Mouse (Mus musculus) lung, embryonic 15.5 days (tissue): ENCODE measurements around the gene Serinc3. TPM values are rescaled to one million over a fixed set of nuclear protein-coding genes. Genes with fewer than 3 reads are reported as not detected.

Experiments used
- ATAC-seq: fragments of 200-750 bp; cut with Nextera tagmentation; 2 replicates; pipeline ENCODE4 v1.8.0; 2017; ENCODE audit warnings: moderate number of reproducible peaks, borderline replicate concordance; ENCODE audit not compliant: low FRiP score, low TSS enrichment; ENCODE audit errors: extremely low read depth
- H3K27ac ChIP-seq: fragments of 300-500 bp; sonication (generic); 2 replicates; pipeline ENCODE4 v1.5.1; 2015; ENCODE audit warnings: moderate library complexity, mild to moderate bottlenecking, inconsistent platforms
- H3K27me3 ChIP-seq: fragments of 300-500 bp; sonication (generic); 2 replicates; pipeline ENCODE4 v1.6.1; 2015; ENCODE audit warnings: inconsistent platforms
- H3K36me3 ChIP-seq: fragments of 300-500 bp; sonication (generic); 2 replicates; pipeline ENCODE4 v1.6.1; 2015; ENCODE audit warnings: inconsistent platforms
- H3K4me1 ChIP-seq: fragments of 300-500 bp; sonication (generic); 2 replicates; pipeline ENCODE4 v1.6.1; 2015; ENCODE audit warnings: inconsistent platforms
- H3K4me2 ChIP-seq: fragments of 300-500 bp; sonication (generic); 2 replicates; pipeline ENCODE4 v1.6.1; 2015; ENCODE audit warnings: inconsistent platforms, mild to moderate bottlenecking, moderate library complexity
- H3K4me3 ChIP-seq: fragments of 300-500 bp; sonication (generic); 2 replicates; pipeline ENCODE4 v1.5.1; 2015; ENCODE audit warnings: mild to moderate bottlenecking, inconsistent platforms
- H3K9ac ChIP-seq: fragments of 300-500 bp; sonication (generic); 2 replicates; pipeline ENCODE4 v1.6.1; 2015; ENCODE audit warnings: inconsistent platforms
- H3K9me3 ChIP-seq: fragments of 300-500 bp; sonication (generic); 2 replicates; pipeline ENCODE4 v1.6.1; 2016; ENCODE audit warnings: inconsistent platforms
- WGBS: fragments of 180-500 bp; shearing (Covaris S2); methylation state at CpG from one replicate; pipeline ENCODE4 v1.1.7; 2015; 5-methylcytosine and 5-hydroxymethylcytosine counted together
- polyA plus RNA-seq: library from polyadenylated mRNA; unstranded; fragments of >200 nt; fragmentation: Nextera tagmentation; extraction: Ambion mirVana; gene quantifications from 2 replicates; pipeline ENCODE4 v1.2.1, GENCODE M21; 2015

Gene Serinc3
- polyA plus RNA-seq, 1 experiment from 2014 or later, result 59.1 TPM

- Histone ChIP-seq H3K4me1 (peaks cover 31% of the 10 kb centered on the region), H3K4me3 (no peak overlapping the region), H3K4me2 (peak overlapping the region; percentile 40; the same call in 1 of the 2 replicates), H3K9me3 (no peaks in the 10 kb centered on the region), H3K27me3 (no peaks in the 10 kb centered on the region), H3K27ac (peak overlapping the region; percentile 90), H3K36me3 (no peaks in the 10 kb centered on the region), H3K9ac (no peak overlapping the region)
- WGBS, result 24% methylated on average over 4 of the region's 4 CpGs
- peak; percentile 8; the same call in 1 of the 2 replicates for ATAC-seq
Observed at GRCm38 (mm10) chr2:163685287-163685686, 40.4 kb upstream of the Serinc3 start.

DNA sequence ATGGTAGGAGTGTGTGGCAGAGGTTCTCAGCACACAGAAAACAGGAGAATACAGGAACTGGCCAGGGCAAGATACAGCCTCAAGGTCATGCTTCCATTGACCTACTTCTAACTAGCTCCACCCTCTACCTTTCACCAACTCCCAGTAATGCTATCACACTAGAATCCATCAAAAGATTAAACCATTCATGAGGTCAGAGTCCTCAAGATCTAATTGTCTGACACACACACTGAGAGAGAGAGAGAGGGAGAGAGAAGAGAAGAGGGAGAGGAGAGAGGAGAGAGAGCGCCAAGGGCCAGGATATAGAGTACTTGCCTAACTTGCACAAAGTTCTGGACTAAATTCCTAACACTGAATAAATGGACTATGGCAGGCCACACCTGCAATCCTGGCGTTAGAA is 37.4 kb upstream of the Serinc3 start:
- Histone ChIP-seq H3K4me2 (no peak overlapping the region), H3K36me3 (no peaks in the 10 kb centered on the region), H3K27me3 (no peaks in the 10 kb centered on the region), H3K9me3 (no peaks in the 10 kb centered on the region), H3K27ac (no peak overlapping the region), H3K4me1 (peaks cover 26% of the 10 kb centered on the region), H3K4me3 (no peak overlapping the region), H3K9ac (no peak overlapping the region)
- no peak for ATAC-seq
- WGBS, result 81% methylated on average over 2 of the region's 2 CpGs

GRCm38 (mm10) chr2:163676745-163677144 is 31.8 kb upstream of the Serinc3 start:
- ATAC-seq, result no peak
- H3K27ac ChIP-seq, result 0 out of 2 replicates have a peak overlapping the region, but pooled peaks have one; percentile 75
- WGBS, result 86% methylated on average over 3 of the region's 3 CpGs
- H3K27me3 ChIP-seq, result no peaks in the 10 kb centered on the region
- no peaks in the 10 kb centered on the region for H3K36me3 ChIP-seq
- no peak overlapping the region for H3K4me3 ChIP-seq
- H3K9me3 ChIP-seq, result no peaks in the 10 kb centered on the region
- no peak overlapping the region for H3K4me2 ChIP-seq
- H3K4me1 ChIP-seq, result peaks cover 31% of the 10 kb centered on the region
- H3K9ac ChIP-seq, result no peak overlapping the region

DNA sequence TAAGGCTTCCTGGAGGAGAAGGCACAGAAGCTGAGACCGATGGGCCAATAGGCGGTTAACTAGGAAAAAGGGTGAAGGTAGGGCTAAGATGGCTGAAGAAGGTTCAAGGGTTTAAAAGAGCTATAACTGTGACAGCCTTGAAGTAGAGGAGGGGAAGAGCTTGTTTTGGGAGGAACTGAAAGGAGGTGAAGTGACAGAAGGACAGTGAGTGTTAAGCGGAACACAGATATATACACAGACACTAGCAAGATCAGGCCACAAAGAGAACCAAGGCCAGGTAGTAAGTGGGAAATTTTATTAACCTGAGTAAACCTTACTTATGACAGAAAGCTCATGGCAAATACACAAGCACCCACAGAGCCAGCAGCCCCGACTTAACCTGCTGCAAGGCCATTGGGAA is 31.4 kb upstream of the Serinc3 start:
- no peak for ATAC-seq
- H3K4me2 ChIP-seq, result no peak overlapping the region
- no peak overlapping the region for H3K9ac ChIP-seq
- H3K27me3 ChIP-seq, result no peaks in the 10 kb centered on the region
- 95% methylated on average over 4 of the region's 4 CpGs for WGBS
- H3K4me1 ChIP-seq, result peaks cover 31% of the 10 kb centered on the region
- no peaks in the 10 kb centered on the region for H3K9me3 ChIP-seq
- H3K27ac ChIP-seq, result 0 out of 2 replicates have a peak overlapping the region, but pooled peaks have one; percentile 75
- H3K4me3 ChIP-seq, result no peak overlapping the region
- H3K36me3 ChIP-seq, result no peaks in the 10 kb centered on the region

DNA sequence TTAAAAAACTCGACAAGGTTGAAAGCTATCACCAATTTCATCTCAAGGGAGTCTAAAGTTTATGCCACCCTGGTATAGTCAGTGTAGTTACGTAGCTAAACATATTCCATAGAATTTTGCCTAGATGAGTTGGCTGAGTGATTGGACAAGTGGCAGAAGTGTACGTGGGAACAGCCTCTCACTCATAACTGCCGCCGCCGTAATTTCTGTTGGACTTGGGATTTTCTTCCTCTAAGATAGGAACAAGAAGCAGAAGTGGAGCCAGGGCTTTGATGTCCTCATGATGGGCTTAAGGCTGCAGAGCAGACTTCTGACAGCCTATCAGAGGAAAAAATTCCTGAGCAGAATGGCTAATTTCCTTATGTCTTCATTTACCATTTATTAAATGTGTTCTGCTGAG is 30.7 kb upstream of the Serinc3 start:
- 52% methylated on average over 6 of the region's 6 CpGs for WGBS
- ATAC-seq, result no peak
- no peak overlapping the region for H3K9ac ChIP-seq
- peak overlapping the region; percentile 75 for H3K27ac ChIP-seq
- no peak overlapping the region for H3K4me3 ChIP-seq
- H3K36me3 ChIP-seq, result no peaks in the 10 kb centered on the region
- no peaks in the 10 kb centered on the region for H3K9me3 ChIP-seq
- peaks cover 31% of the 10 kb centered on the region for H3K4me1 ChIP-seq
- H3K4me2 ChIP-seq, result no peak overlapping the region
- H3K27me3 ChIP-seq, result no peaks in the 10 kb centered on the region

GRCm38 (mm10) chr2:163675144-163675619 is 30.3 kb upstream of the Serinc3 start:
- Histone ChIP-seq H3K4me1 (peaks cover 31% of the 10 kb centered on the region), H3K9me3 (no peaks in the 10 kb centered on the region), H3K4me2 (no peak overlapping the region), H3K36me3 (no peaks in the 10 kb centered on the region), H3K27ac (peak overlapping the region; percentile 75), H3K9ac (no peak overlapping the region), H3K4me3 (no peak overlapping the region), H3K27me3 (no peaks in the 10 kb centered on the region)
- 26% methylated on average over 5 of the region's 5 CpGs for WGBS
- ATAC-seq, result peak; percentile 71

- no peaks in the 10 kb centered on the region for H3K36me3 ChIP-seq
- peaks cover 31% of the 10 kb centered on the region for H3K4me1 ChIP-seq
- WGBS, result 58% methylated on average over 5 of the region's 5 CpGs
- no peak overlapping the region for H3K4me2 ChIP-seq
- no peaks in the 10 kb centered on the region for H3K9me3 ChIP-seq
- no peaks in the 10 kb centered on the region for H3K27me3 ChIP-seq
- H3K4me3 ChIP-seq, result no peak overlapping the region
- H3K27ac ChIP-seq, result peak overlapping the region; percentile 75; the same call in 1 of the 2 replicates
- no peak for ATAC-seq
- no peak overlapping the region for H3K9ac ChIP-seq
Observed at GRCm38 (mm10) chr2:163674397-163674796, 29.5 kb upstream of the Serinc3 start.

DNA sequence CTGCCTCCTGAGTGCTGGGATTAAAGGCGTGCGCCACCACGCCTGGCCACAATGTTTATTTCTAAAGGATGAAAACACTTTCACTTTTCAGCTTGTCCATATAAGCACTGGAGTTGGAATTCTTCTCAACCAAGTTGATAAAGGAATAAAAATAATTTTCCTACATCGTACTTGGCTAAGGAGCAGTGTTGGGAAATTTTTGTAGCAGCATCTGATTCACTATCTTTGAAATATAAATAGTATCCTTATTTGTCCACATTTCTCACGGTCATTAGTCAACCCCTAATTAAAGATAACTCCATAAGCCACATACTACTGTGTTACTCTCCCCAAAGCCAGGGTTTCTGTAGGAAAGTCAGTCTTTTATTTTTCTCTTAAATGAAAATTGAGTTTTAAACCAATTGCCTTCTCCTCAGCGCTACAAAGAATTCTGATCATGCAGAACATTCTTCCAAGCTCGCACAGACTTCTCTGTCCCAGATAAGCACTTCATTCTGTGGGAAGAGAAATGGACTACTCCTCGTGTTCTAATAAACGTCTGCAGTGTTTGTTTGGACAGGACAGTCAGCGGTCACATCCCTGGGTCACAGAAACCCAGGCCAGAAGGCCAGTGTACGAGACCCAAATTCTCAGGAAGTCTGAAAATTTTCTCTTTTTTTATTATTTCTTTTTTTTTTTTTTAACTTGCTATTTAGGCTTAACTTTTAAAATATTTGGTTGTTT is 26.1 kb upstream of the Serinc3 start:
- Histone ChIP-seq H3K9me3 (no peaks in the 10 kb centered on the region), H3K4me1 (peaks cover 25% of the 10 kb centered on the region), H3K9ac (no peak overlapping the region), H3K27ac (peak overlapping the region; percentile 69), H3K4me3 (no peak overlapping the region), H3K27me3 (no peaks in the 10 kb centered on the region), H3K36me3 (no peaks in the 10 kb centered on the region), H3K4me2 (no peak overlapping the region)
- 50% methylated on average over 11 of the region's 11 CpGs for WGBS
- ATAC-seq, result no peak

DNA sequence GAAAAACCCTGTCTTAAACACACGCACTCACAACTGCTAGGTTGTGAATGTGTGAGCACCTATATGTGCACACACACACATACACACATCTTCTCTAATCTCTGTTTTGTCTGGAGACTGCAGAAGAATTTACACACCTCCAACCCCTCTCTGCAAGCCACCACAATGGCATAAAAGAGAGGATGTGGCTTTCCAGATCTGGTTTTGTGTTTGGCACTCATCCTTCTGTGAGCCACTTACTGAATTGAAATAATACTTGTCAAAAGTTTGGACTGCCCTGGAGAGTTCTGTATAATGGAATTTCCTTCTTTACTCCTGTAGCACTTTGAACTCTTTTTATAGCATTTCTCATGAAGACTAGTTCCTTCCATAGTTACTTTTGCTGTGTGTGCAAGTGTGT is 22.1 kb upstream of the Serinc3 start:
- H3K27ac ChIP-seq, result no peak overlapping the region
- WGBS, result 88% methylated on average over 1 of the region's 1 CpGs
- no peak for ATAC-seq

DNA sequence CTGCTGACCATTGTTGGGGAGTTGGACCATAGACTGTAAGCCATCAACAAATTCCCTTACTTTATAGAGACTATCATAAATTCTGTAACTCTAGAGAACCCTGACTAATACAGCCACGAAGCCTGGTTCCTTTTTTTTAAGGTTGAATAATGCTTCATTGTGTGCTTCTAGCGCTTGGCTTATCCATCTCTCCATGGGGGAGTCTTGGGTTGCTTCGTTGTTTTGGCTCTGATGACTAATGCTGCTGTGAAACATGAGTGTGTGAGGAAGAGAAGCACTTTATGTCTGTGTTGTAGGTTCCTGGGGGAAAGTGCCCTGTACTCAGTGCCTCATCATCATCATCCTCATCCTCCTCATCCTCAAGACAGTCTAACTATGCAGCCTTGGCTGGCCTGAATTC is 19.0 kb upstream of the Serinc3 start:
- Histone ChIP-seq H3K4me3 (no peak overlapping the region), H3K9me3 (no peaks in the 10 kb centered on the region), H3K4me1 (peaks cover 9% of the 10 kb centered on the region; the same call in 1 of the 2 replicates), H3K4me2 (no peak overlapping the region), H3K27ac (no peak overlapping the region), H3K9ac (no peak overlapping the region), H3K36me3 (no peaks in the 10 kb centered on the region), H3K27me3 (no peaks in the 10 kb centered on the region)
- 59% methylated on average over 3 of the region's 3 CpGs for WGBS
- ATAC-seq, result no peak

More for the DNA sequence above, 22.1 kb upstream of the Serinc3 start:
- H3K9ac ChIP-seq, result no peak overlapping the region
- no peak overlapping the region for H3K4me3 ChIP-seq
- H3K9me3 ChIP-seq, result no peaks in the 10 kb centered on the region
- H3K4me1 ChIP-seq, result peaks cover 2% of the 10 kb centered on the region; the same call in 1 of the 2 replicates
- no peaks in the 10 kb centered on the region for H3K36me3 ChIP-seq
- no peaks in the 10 kb centered on the region for H3K27me3 ChIP-seq
- H3K4me2 ChIP-seq, result no peak overlapping the region

- Histone ChIP-seq H3K27me3 (no peaks in the 10 kb centered on the region), H3K27ac (no peak overlapping the region), H3K4me3 (no peak overlapping the region), H3K36me3 (no peaks in the 10 kb centered on the region), H3K4me2 (no peak overlapping the region), H3K4me1 (peaks cover 9% of the 10 kb centered on the region; the same call in 1 of the 2 replicates), H3K9ac (no peak overlapping the region), H3K9me3 (no peaks in the 10 kb centered on the region)
- no peak for ATAC-seq
- 75% methylated on average over 2 of the region's 2 CpGs for WGBS
Observed at GRCm38 (mm10) chr2:163662698-163663221, 17.8 kb upstream of the Serinc3 start.

- H3K27me3 ChIP-seq, result no peaks in the 10 kb centered on the region
- H3K4me1 ChIP-seq, result peaks cover 9% of the 10 kb centered on the region; the same call in 1 of the 2 replicates
- WGBS, result 90% methylated on average over 5 of the region's 5 CpGs
- H3K4me2 ChIP-seq, result no peak overlapping the region
- no peaks in the 10 kb centered on the region for H3K36me3 ChIP-seq
- H3K9ac ChIP-seq, result no peak overlapping the region
- H3K9me3 ChIP-seq, result no peaks in the 10 kb centered on the region
- no peak for ATAC-seq
- no peak overlapping the region for H3K27ac ChIP-seq
- no peak overlapping the region for H3K4me3 ChIP-seq
Observed at GRCm38 (mm10) chr2:163662076-163662475, 17.1 kb upstream of the Serinc3 start.
